ENCODE assay signal across 2 mouse cellular contexts in genomic region chr11:83541415-83541814, GRCm38 (mm10).
TF ChIP-seq lines count a peak whose summit lies in the region.

No protein-coding gene starts in this region.

TF ChIP-seq in CH12.LX, 34 proteins besides CTCF, POLR2A, EP300 and RAD21:
- TF ChIP-seq MEF2A (IDR thresholded peaks at IDR 0.05; ENCODE audit: borderline replicate concordance, low read depth, low read length) (no peak), MAFK (IDR thresholded peaks at IDR 0.05; ENCODE audit: insufficient replicate concordance, low read length) (peak; percentile 86)

TF ChIP-seq in MEL, 35 proteins besides CTCF, POLR2A, EP300 and RAD21:
- TF ChIP-seq MAFK (IDR thresholded peaks at IDR 0.05; ENCODE audit: borderline replicate concordance, low read depth, low read length), result peak; percentile 60; the same call in 1 of the 2 replicates
- TF ChIP-seq GATA1 (IDR thresholded peaks at IDR 0.05; ENCODE audit: low read depth, low read length), result no peak
- TF ChIP-seq MYB (IDR thresholded peaks at IDR 0.05; ENCODE audit: low read depth, low read length), result no peak
